Mouse (Mus musculus) heart, embryonic 16.5 days (tissue): ENCODE measurements around the gene Oprd1. TPM values are rescaled to one million over a fixed set of nuclear protein-coding genes. Genes with fewer than 3 reads are reported as not detected.

Experiments used
- ATAC-seq: fragments of 200-750 bp; cut with Nextera tagmentation; replicated peaks from 2 replicates; pipeline ENCODE4 v1.8.0; 2017; ENCODE audit warnings: moderate number of reproducible peaks; ENCODE audit not compliant: insufficient read depth, low FRiP score; ENCODE audit errors: extremely low read depth
- H3K27ac ChIP-seq: fragments of 300-500 bp; sonication (generic); 2 replicates; pipeline ENCODE4 v1.5.1; 2014; ENCODE audit warnings: mild to moderate bottlenecking, low read length, control low read depth, moderate library complexity
- H3K27me3 ChIP-seq: fragments of 300-500 bp; sonication (generic); 2 replicates; pipeline ENCODE4 v1.6.1; 2014; ENCODE audit warnings: low read length, mixed read lengths; ENCODE audit not compliant: control insufficient read depth, insufficient read depth
- H3K36me3 ChIP-seq: fragments of 300-500 bp; sonication (generic); 2 replicates; pipeline ENCODE4 v1.6.1; 2014; ENCODE audit not compliant: control insufficient read depth, insufficient read depth
- H3K4me1 ChIP-seq: fragments of 300-500 bp; sonication (generic); 2 replicates; pipeline ENCODE4 v1.6.1; 2014; ENCODE audit warnings: low read length, mixed read lengths; ENCODE audit not compliant: control insufficient read depth, insufficient read depth
- H3K4me2 ChIP-seq: fragments of 300-500 bp; sonication (generic); 2 replicates; pipeline ENCODE4 v1.6.1; 2014; ENCODE audit warnings: low read depth, mild to moderate bottlenecking, control low read depth, low read length
- H3K4me3 ChIP-seq: fragments of 300-500 bp; sonication (generic); 2 replicates; pipeline ENCODE4 v1.5.1; 2014; ENCODE audit warnings: mild to moderate bottlenecking, control low read depth, low read length
- H3K9ac ChIP-seq: fragments of 300-500 bp; sonication (generic); 2 replicates; pipeline ENCODE4 v1.6.1; 2014; ENCODE audit warnings: low read length, control low read depth
- H3K9me3 ChIP-seq: fragments of 300-500 bp; sonication (generic); replicated peaks from 2 replicates; pipeline ENCODE4 v1.6.1; 2016; ENCODE audit warnings: low read length; ENCODE audit not compliant: control insufficient read depth
- WGBS: fragments of 180-500 bp; shearing (Covaris S2); extraction: QIAGEN DNeasy Blood & Tissue Kit; methylation state at CpG from one replicate; pipeline ENCODE4 v1.1.7; 2014; 5-methylcytosine and 5-hydroxymethylcytosine counted together
- polyA plus RNA-seq: library from polyadenylated mRNA; unstranded; fragments of >200 nt; fragmentation: Nextera tagmentation; extraction: Ambion mirVana; gene quantifications from 2 replicates; pipeline ENCODE4 v1.2.1, GENCODE M21; 2015

The Oprd1 gene
- polyA plus RNA-seq, 1 experiment from 2014 or later: 0.58 TPM

- Histone ChIP-seq H3K4me3 (no peak overlapping the region), H3K4me1 (peaks cover 29% of the 10 kb centered on the region), H3K27ac (no peak overlapping the region), H3K9me3 (no peaks in the 10 kb centered on the region), H3K4me2 (no peak overlapping the region), H3K27me3 (no peaks in the 10 kb centered on the region), H3K9ac (no peak overlapping the region), H3K36me3 (no peaks in the 10 kb centered on the region)
- 62% methylated on average over 17 of the region's 17 CpGs for WGBS
- ATAC-seq: no peak
These were observed 81.1 kb downstream of the Oprd1 start for GRCm38 (mm10) chr4:132062934-132063884.

GRCm38 (mm10) chr4:132062289-132062688, 82.0 kb downstream of the Oprd1 start:
- Histone ChIP-seq H3K9ac (no peak overlapping the region), H3K27me3 (no peaks in the 10 kb centered on the region), H3K27ac (no peak overlapping the region), H3K9me3 (no peaks in the 10 kb centered on the region), H3K4me1 (peaks cover 33% of the 10 kb centered on the region), H3K36me3 (no peaks in the 10 kb centered on the region), H3K4me3 (no peak overlapping the region), H3K4me2 (no peak overlapping the region)
- WGBS: 59% methylated on average over 8 of the region's 8 CpGs
- no peak for ATAC-seq

Other genes with a start within 250 kb of the Oprd1 start
- gene Tmem200b, start 222.7 kb downstream of the Oprd1 start, polyA plus RNA-seq: 0.30 and 0.56 TPM in 2 replicates
- gene Gm10300, start 69.8 kb downstream of the Oprd1 start, polyA plus RNA-seq: 0.05 and 0.10 TPM in 2 replicates
- 67.4 and 68.6 TPM in 2 replicates for gene Epb41, start 69.2 kb downstream of the Oprd1 start, polyA plus RNA-seq
- gene Ythdf2, start 67.8 kb upstream of the Oprd1 start, polyA plus RNA-seq: 61.6 and 61.7 TPM in 2 replicates
- gene Gmeb1, start 117.1 kb upstream of the Oprd1 start, polyA plus RNA-seq: 26.8 TPM in 2 replicates
- gene Taf12, start 129.9 kb upstream of the Oprd1 start, polyA plus RNA-seq: 30.0 and 35.3 TPM in 2 replicates
- 2.1 and 2.6 TPM in 2 replicates for gene Rab42, start 158.9 kb upstream of the Oprd1 start, polyA plus RNA-seq
- gene Trnau1ap, start 185.1 kb upstream of the Oprd1 start, polyA plus RNA-seq: 71.5 and 72.2 TPM in 2 replicates
- gene Rcc1, start 209.1 kb upstream of the Oprd1 start, polyA plus RNA-seq: 41.7 and 44.4 TPM in 2 replicates